Mouse (Mus musculus): Measurements from ENCODE around the gene Sirpb1c.
"Not testable (repeated sequence)": the region's sequence is repeated elsewhere in the genome, so short reads cannot be mapped to it uniquely, and the experiment has no call there.

The Sirpb1c gene

DNA sequence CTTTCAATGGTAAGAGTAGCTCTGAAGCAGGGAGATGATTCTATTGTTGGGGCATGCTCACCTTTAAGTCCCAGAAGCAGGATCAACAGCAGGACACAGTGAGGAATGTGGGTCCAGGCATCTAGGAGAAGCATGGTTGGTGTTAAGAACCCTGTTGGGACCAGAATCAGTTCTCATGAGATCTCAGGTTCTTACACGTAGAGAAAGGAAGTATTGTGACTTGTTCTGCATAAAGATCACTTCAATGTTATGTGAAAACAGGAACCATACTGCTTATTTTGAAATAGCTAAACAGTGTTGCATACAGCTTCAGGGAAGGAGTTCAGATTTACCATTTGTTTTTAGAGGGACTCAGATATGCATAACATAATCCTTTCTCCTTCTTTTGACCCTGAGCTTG is at the start of gene Sirpb1c:
Gene Sirpb1c, minus strand, starts transcription at position 249 of the 400 bp plus-strand sequence.
- not testable (repeated sequence) for DNase-seq

DNA sequence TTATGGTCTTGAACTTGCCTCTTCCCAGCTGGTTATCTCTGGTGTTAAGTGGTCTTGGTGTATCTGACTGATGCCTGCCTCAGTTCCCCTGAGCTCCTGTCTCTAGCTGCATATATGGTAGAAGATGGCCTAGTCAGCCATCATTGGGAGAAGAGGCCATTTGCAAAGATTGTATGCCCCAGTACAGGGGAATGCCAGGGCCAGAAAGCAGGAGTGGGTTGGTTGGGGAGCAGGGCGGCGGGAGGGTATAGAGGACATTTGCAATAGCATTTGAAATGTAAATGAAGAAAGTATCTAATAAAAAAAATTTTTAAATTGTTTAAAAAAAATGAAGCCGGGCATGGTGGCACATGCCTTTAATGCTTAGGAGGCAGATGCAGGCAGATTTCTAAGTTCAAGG is 38.1 kb upstream of the Sirpb1c start:
- DNase-seq, result no peak

DNA sequence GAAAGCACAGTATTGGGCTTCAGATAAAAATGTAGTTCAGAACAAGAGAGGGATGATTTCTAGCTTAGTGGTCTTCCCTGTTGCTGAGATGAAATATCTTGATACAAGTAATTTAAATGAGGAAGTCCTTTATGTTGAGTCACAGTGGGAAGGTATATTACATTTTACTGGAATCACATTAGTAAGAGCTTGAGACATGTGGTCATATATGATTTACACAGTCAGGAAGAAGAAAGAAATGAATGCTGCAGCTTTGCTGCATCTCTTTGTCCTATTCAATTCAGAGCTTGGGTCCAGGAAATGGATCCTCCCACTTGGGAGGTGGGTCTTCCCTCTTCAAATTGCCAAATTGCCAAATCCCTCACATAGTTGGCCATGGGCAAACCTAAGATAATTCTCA is 7.4 kb upstream of the Sirpb1c start:
- not testable (repeated sequence) for DNase-seq

DNA sequence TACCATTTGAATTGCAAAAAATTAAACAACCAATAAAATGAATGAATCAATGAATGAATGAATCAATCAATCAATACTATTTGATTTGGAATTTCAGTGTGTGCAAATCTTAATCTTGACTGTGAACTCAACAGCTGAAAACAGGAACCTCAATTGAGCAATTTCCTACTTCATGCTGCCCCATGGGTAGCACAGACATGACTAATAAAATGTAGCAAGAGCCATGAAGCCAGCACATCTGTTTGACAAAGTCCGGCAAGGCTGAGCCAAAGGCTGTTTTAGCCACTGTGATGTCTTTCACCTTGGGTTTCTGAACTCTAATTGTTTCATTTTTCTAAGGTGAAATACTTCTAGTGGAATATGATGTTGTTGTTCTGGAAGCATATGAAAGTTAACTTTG is 1.6 kb upstream of the Sirpb1c start:
- DNase-seq, result no peak

DNA sequence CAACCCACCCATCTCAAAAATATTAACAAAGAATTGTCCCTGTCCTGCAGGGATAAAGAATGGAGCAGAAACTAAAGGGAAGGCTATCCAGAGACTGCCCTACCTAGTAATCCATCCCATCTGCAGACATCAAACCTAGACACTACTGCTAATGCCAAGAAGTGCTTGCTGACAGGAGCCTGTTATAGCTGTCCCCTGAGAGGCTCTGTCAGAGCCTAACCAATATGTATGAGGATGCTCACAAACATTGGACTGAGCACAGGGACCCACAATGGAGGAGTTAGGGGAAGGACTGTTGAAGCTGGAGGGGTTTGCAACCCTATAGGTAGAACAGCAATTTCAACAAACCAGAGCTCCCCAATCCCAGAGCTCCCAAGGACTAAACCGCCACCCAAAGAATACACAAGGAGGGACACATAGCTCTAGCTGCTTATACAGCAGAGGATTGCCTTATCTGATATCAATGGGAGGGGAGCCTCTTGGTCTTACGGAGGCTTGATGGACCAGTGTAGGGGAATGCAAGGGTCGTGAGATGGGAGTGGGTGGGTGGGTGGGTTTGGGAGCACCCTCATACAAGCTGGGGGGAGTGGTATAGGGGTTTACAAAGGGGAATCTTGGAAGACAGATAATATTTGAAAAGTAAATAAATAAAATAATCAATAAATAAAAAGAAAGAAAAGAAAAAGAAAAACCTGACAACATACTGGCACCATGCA is 838 bp downstream of the Sirpb1c start:
- no peak for DNase-seq

DNA sequence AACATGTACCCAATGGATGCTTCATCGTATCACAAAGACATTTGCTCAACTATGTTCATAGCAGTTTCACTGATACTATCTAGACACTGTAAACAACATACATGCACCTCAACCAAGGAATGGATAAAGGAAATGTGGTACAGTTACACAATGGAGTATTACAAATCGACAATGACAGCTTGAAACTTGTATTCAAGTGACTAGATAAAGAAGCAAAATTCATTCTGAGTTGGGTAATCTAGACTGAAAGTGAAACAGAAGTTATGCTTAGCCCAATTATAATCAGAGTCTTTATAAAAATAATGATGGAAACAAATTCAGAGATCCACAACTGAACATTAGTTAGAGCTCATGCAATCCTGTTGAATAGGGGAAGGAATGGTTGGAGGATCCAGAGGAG is 74.7 kb downstream of the Sirpb1c start:
- DNase-seq, result not testable (repeated sequence)

Data from liver (tissue).